Mouse (Mus musculus) thymus, postnatal 4 days (tissue): Measurements from ENCODE around the gene Ssh1.

ENCODE experiments used
- DNase-seq: peaks from one replicate; pipeline ENCODE4 v3.0.0; 2021

The Ssh1 gene

GRCm38 (mm10) chr5:113929950-113930647 is 63.6 kb downstream of the Ssh1 start:
- DNase-seq: no peak

DNA sequence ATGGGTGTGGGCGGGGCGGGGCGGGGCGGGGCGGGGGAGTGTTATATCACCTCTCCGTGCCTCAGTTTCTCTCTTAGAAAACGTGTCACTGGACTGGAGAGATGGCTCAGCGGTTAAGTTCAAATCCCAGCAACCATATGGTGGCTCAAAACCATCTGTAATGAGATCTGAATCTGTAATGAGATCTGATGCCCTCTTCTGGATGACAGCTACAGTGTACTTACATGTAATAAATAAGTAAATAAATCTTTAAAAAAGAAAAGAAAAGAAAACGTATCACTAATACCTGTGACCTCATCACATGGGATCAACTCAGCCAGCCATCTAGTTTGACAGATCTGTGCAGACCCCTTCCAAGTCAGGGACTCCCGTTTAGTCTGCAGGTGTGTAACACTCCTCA is 64.2 kb downstream of the Ssh1 start:
- DNase-seq: no peak

GRCm38 (mm10) chr5:113924608-113925007 is 69.1 kb downstream of the Ssh1 start:
- no peak for DNase-seq

DNA sequence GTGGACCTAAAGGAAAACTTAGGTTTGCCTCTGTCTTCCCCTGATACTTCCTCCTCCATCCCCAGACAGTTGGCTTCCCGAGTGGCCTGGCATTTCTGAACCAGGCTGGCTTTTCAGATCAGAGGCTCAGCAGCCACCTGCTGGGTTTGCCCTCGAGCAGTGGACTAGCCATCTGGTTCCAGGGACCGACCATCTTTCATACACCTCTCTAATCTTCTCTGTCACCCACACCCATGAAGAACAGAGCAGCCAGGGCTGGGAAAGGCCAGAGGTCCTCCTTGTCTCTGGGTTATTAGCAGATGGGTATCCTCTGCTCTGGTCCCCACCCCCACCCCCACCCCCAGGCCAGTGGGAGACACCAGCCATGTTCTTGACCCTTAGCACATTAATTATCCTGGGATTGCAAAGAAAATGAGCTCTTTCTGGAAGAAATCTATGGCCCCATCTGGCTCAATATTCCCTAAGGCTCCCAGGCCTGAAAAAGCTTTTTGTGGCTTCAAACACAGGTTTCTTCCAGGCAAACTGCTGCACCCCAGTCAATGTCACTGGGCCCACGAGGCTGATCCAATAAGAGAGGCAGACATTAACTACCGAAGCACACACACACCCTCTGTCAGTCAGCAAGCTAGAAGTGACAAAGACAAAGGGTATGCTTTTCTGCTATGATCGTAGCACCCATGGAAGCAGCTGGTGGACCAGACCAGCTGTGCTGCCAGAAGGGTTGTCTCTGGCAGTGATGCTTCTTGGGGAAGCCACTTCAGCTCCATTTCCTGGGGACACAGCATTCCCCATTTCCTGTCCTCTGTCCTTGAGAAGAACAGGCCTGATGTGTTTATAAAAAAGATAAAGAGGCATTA is 72.2 kb downstream of the Ssh1 start:
- no peak for DNase-seq

- DNase-seq: no peak
Measured at GRCm38 (mm10) chr5:113919060-113919459, 74.6 kb downstream of the Ssh1 start.

GRCm38 (mm10) chr5:113918654-113919053 is 75.0 kb downstream of the Ssh1 start:
- no peak for DNase-seq

DNA sequence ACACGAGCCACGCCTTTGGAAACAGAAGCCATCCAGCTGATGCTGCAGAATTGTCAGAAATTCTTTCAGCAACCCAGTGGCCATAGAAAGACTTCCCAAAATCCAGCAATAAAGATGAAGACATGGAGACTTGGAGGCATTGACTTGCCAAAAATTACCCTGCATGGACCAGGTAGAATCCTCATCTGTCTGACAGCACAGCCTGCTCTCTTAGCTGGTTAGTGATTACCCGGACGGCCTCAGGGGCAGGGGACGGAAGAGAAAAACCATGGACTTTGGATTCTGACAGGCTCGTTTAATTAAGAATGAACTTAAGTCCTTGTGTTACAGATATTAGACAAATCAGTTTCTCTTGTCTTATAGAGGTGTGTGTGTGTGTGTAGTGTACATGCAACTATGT is 83.0 kb downstream of the Ssh1 start:
- DNase-seq: no peak

DNA sequence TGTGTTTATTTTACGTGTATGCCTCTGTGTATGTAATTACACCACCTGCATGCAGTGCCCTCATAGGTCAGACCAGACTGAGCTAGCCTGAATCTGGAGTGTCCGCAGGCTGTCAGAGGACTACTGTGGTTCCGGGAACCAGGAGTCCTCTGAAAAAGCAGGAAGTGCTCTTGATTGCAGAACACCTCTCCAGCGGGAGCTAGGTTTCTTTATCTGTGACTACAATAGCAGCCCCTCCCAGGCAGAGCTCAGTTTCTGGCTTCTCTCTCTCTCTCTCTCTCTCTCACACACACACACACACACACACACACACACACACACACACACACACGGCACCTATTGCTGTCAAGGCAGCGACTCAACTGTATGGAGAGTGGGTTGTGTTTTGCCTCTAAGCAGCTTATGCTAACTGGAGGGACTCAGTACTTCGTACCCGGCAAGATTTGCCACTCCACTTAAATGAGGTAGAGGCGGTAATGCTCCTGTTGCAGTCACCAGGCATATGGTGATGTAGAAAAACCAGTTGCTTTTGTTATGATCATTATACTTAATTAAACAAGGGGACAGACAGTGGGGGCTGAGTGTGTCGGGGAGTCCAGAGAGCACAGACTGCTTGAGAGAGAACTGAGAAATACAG is 83.5 kb downstream of the Ssh1 start:
- no peak for DNase-seq

DNA sequence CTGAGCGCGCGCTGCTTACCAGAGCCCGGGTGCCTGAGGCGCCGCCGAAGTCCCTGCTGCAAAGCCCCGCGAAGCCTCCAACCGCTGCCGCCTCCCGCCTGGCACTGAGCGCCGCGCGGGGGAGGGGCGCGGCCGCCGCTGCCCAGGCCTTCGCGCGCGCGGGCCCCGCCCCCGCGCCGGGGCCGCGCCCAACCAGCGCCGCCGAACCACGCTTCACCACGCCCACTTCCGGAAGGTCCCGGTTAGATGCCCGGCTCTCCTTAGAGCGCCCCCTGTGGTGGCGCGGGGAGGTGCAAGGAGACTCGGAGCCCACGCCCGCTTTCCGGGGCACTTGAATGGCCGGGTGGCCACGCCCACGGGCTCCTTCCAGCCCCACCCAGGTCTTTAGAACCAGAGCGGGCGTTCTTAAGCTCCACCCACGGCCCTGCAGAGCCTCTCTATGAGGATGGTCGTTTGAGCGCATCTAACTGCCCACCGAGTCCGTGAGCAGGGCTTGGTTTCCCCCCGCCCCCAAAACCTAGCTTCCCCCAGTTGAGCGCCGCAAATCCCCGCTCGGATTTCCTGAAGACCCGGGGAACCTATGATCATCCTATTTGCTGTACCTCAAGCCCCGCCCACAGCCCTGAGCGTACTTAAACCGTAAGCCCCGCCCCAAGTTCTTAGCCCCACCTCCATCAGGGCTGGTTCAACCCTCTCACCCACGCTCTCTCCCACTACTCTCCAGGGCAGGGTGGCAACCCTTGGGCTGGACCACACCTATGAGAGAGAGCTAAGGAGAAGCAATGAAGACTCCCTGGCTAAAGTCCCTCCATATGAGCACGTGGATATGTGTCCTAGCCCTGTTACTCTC is 84.9 kb downstream of the Ssh1 start, which contains the start of gene Coro1c:
Gene Coro1c, minus strand, starts transcription at position 167 of the 850 bp plus-strand sequence.
- DNase-seq: peak; percentile 100

DNA sequence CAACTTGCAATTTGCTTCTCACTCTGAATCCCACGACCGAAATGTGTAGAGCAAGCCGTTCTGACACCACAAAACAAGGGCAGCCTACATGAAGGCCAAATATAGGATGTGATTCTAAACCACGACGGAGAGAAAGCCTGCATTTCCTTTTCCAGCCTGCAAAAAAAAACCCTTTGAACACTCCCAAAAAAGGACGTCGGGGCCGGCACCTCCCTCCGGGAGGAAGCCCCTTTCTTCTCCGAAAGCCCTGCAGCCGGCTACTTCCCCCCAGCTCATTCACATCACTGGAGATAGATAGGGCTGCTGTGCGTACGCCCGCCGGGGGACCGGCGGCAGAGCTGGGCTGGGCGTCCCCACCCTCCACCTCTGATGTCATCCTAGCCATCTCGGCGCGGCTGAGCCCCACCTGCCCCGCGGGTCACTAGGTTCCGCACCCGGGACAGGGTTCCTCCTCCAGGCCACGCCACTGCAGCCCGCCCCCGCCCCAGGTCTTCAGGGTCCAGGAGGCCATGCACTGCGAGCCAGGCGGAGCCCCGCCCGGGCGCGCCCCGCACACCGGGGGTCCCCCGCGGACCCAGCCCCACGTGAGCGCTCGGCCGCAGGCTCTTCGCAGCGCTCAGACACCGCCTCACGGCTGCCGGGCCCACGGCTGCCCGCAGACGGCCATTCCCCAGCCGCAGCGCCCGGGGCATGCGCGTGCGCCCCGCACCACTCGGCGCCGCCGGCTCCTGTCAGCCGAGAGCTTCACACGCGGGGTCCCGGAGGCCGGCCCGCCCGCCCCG is 85.7 kb downstream of the Ssh1 start:
- DNase-seq: peak; percentile 72

GRCm38 (mm10) chr5:113906958-113907735 is 86.5 kb downstream of the Ssh1 start:
- peak; percentile 47 for DNase-seq

GRCm38 (mm10) chr5:113904987-113905386 is 88.7 kb downstream of the Ssh1 start:
- no peak for DNase-seq

- DNase-seq: no peak
Measured at GRCm38 (mm10) chr5:113902983-113903382, 90.7 kb downstream of the Ssh1 start.

DNA sequence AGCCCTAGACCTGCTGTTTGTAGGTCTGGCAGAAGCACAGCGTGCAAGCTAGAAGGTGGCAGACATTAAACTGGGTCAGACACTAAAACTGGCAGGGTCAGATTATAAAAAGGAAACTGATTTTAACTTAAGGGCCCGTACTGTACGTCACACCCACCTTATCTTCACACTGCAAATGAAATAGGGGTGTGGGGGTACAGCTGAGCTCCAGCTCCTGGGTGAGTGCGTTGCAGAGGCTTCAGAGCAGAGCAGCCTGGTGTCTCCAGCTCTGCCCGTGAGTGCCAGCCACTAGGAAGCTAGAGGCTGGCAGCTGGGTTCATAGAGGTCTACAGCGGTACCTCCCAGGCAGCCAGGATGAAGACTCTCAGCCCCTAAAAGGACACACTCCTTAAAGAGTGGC is 91.7 kb downstream of the Ssh1 start:
- DNase-seq: peak; percentile 50

DNA sequence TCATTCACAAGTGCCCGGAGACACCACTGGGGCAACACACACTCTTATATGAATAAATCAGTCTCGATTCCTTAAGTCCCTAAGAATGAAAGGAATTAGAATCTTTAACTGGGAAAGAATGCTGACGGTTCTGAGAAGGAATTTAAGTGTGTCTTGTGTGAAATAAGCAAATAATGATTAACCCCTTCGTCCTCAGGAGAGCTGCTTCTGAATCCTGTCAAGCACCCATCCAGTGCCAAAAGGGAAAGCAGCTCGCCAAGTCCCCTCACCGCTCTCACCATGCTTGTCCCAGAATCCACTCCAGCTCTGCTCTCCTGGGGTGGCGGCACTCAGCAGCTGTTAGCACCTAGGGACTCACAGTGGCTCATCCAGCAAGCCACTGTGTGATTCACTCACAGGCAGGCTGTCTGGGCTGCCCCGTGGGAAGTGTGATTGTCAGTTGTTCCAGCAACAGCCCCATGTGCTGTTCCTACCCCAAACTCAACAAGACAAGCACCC is 92.6 kb downstream of the Ssh1 start:
- no peak for DNase-seq

DNA sequence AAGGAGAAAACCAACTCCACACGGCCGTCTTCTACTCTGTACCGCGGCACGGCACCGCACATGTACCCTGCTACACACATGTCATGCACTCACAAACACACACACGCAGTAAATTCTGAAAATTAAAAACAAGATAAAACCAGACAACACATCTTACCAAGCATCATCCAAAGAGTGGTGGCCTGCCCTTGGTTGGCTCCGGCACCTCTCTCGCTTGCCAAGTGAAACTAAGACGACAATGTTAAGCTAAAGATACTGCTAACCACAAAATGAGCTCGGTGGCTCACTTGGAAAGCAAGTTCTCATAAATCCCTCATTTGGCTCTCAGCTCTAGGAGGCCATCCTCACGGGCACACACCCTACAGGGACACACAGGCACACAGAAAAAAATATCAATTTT is 94.2 kb downstream of the Ssh1 start:
- no peak for DNase-seq

GRCm38 (mm10) chr5:113892005-113892404 is 101.7 kb downstream of the Ssh1 start:
- DNase-seq: no peak

- DNase-seq: no peak
Measured at GRCm38 (mm10) chr5:113890874-113891273, 102.8 kb downstream of the Ssh1 start.

DNA sequence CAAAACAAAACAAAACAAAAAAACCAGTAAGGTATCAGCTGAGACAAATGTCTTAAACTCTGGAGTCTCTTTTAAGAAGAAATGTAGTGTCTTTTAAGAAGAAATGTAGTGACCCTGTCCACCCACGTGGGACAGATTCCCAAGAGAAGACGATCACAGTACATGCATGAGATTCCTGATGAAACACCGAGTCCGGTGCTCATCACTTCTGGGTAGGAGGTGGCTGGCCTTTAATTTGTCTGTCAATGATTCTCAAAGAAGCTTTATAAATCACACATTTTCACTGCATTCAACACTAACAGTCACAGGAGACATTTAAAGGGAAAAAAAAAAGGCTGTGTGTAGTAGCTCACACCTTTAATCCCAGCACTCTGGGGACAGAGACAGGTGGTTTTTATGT is 103.8 kb downstream of the Ssh1 start:
- no peak for DNase-seq

DNA sequence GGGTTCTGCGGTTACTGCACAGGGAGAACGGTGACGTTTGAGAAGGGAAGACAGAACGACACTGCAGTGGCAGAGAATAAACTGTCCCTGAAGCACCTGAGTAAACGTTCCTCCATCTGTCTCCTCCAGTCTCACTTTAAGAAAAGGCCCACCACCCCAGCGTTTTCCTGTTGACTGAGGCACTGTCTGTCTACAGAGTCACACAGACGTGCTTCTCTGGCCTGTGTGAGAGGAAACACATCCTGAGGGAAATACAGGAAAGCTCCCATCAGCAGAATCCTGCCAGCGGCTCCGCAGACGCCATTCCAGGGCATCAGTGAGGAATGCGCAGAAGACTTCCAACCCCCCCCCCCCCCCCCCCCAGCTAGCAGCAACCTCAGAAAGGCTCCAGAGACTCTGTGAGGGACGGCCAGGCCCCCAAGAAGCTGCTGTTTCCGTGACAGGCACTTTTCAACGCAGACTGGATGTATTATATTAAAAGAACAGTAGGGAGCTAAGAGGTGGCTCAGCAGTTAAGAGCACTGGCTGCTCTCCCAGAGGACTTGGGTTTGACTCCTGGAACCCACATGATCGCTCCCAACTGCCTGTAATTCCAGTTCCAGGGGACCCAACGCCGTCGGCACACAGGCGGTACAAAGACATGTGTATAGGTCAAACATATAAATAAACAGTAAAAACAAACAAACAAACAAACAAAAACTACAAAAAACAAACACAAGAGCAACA is 104.3 kb downstream of the Ssh1 start:
- no peak for DNase-seq
